In genomic region chr9:80313610-80314009, GRCm38 (mm10) we compare ENCODE assay signal across 20 mouse cellular contexts.
DNase-seq lines count a peak whose midpoint lies in the region; ATAC-seq lines count a peak whose summit lies in the region.
"Had no signal": no experiment of that assay in that cellular context is flagged by ENCODE, and none has a peak within 500 bp of the region (broad histone marks: within the 10 kb centered on the region; RNA-seq: fewer than 3 reads in every experiment).

No protein-coding gene starts in this region.

- ATAC-seq in intestine, embryonic 15.5 days, result peak; percentile 94
- peak; percentile 85 for ATAC-seq in stomach, embryonic 14.5 days (ENCODE audit: insufficient number of reproducible peaks, insufficient read depth, low FRiP score, low read depth)
- ATAC-seq in monocyte, adult 5-6 weeks (replicated peaks; ENCODE audit: insufficient number of reproducible peaks, low FRiP score, low TSS enrichment, poor library complexity, severe bottlenecking), result no peak
- ATAC-seq: midbrain, embryonic 15.5 days had no signal

- H3K9ac ChIP-seq in intestine, embryonic 15.5 days, result no peak overlapping the region
- H3K9ac ChIP-seq in stomach, embryonic 14.5 days (replicated peaks; ENCODE audit: low read depth, low read length), result no peak overlapping the region
- H3K9ac ChIP-seq: forebrain, embryonic 12.5 days; hindbrain, embryonic 15.5 days; liver, embryonic 15.5 days; midbrain, embryonic 15.5 days had no signal

- H3K9me3 ChIP-seq in intestine, embryonic 15.5 days, result no peaks in the 10 kb centered on the region
- no peaks in the 10 kb centered on the region for H3K9me3 ChIP-seq in stomach, embryonic 14.5 days (ENCODE audit: control insufficient read depth, low read depth, low read length)
- H3K9me3 ChIP-seq: embryonic facial prominence, embryonic 10.5 days; forebrain, embryonic 12.5 days; G1E; hindbrain, embryonic 15.5 days; limb, embryonic 10.5 days; liver, embryonic 15.5 days; midbrain, embryonic 15.5 days had no signal

- no peak overlapping the region for H3K4me2 ChIP-seq in intestine, embryonic 15.5 days (replicated peaks)
- no peak overlapping the region for H3K4me2 ChIP-seq in stomach, embryonic 14.5 days (replicated peaks; ENCODE audit: low read depth, low read length)
- H3K4me2 ChIP-seq: forebrain, embryonic 12.5 days; hindbrain, embryonic 15.5 days; liver, embryonic 15.5 days; midbrain, embryonic 15.5 days had no signal

- H3K27me3 ChIP-seq in intestine, embryonic 15.5 days (replicated peaks), result no peaks in the 10 kb centered on the region
- H3K27me3 ChIP-seq in stomach, embryonic 14.5 days (ENCODE audit: control insufficient read depth, insufficient read depth, low read length), result no peaks in the 10 kb centered on the region
- H3K27me3 ChIP-seq: forebrain, embryonic 12.5 days; hindbrain, embryonic 15.5 days; liver, embryonic 15.5 days; midbrain, embryonic 15.5 days had no signal

- peak; percentile 72 for DNase-seq in A20 (ENCODE audit: low read depth, low spot score)
- peak; percentile 74 for DNase-seq in CD4-positive, CD25-positive, alpha-beta regulatory T cell, adult 2 months (ENCODE audit: low read depth, low spot score)
- no peak for DNase-seq in kidney, postnatal 25 days
- DNase-seq in kidney, adult 8-10 months, result no peak
- DNase-seq: cerebellum, adult 2 months; gastrocnemius, postnatal 10 days; heart, adult 18-20 months; heart, postnatal 4 days; kidney, postnatal 4 days; lung, postnatal 36 days had no signal

- WGBS in intestine, embryonic 15.5 days, result 57% methylated on average over 5 of the region's 5 CpGs
- 70% methylated on average over 5 of the region's 5 CpGs for WGBS in stomach, embryonic 14.5 days

- no peaks in the 10 kb centered on the region for H3K4me1 ChIP-seq in intestine, embryonic 15.5 days (replicated peaks)
- H3K4me1 ChIP-seq in stomach, embryonic 14.5 days (ENCODE audit: control insufficient read depth, insufficient read depth, low read length), result no peaks in the 10 kb centered on the region
- H3K4me1 ChIP-seq: embryonic facial prominence, embryonic 10.5 days; forebrain, embryonic 12.5 days; hindbrain, embryonic 15.5 days; limb, embryonic 10.5 days; liver, embryonic 15.5 days; midbrain, embryonic 15.5 days had no signal

- H3K27ac ChIP-seq in intestine, embryonic 15.5 days, result no peak overlapping the region
- H3K27ac ChIP-seq in stomach, embryonic 14.5 days (ENCODE audit: low read length), result no peak overlapping the region
- H3K27ac ChIP-seq: embryonic facial prominence, embryonic 10.5 days; forebrain, embryonic 12.5 days; hindbrain, embryonic 15.5 days; limb, embryonic 10.5 days; liver, embryonic 15.5 days; midbrain, embryonic 15.5 days had no signal

- 0 out of 2 replicates have a peak, but pooled peaks cover 2% of the 10 kb centered on the region for H3K36me3 ChIP-seq in intestine, embryonic 15.5 days
- peaks cover 5% of the 10 kb centered on the region; the same call in 1 of the 2 replicates for H3K36me3 ChIP-seq in stomach, embryonic 14.5 days (ENCODE audit: control insufficient read depth, insufficient read depth, low read length)
- H3K36me3 ChIP-seq: embryonic facial prominence, embryonic 10.5 days; forebrain, embryonic 12.5 days; G1E; hindbrain, embryonic 15.5 days; limb, embryonic 10.5 days; liver, embryonic 15.5 days; midbrain, embryonic 15.5 days had no signal

- no peak overlapping the region for H3K4me3 ChIP-seq in intestine, embryonic 15.5 days (replicated peaks)
- no peak overlapping the region for H3K4me3 ChIP-seq in stomach, embryonic 14.5 days (ENCODE audit: low read depth, low read length)
- H3K4me3 ChIP-seq: embryonic facial prominence, embryonic 10.5 days; forebrain, embryonic 12.5 days; hindbrain, embryonic 15.5 days; limb, embryonic 10.5 days; liver, embryonic 15.5 days; midbrain, embryonic 15.5 days had no signal

Comparison
In these comparisons a context has a peak if more than half of its experiments do, and no peak if none do; other contexts are left out.
1. DNase-seq: peak in A20 (single experiment) and CD4-positive, CD25-positive, alpha-beta regulatory T cell, adult 2 months (single experiment); none in kidney, postnatal 25 days (0 of 2) and kidney, adult 8-10 months (0 of 2).